Mouse (Mus musculus) intestine, embryonic 16.5 days (tissue): ENCODE results near the gene Abhd12. TPM values are rescaled to one million over a fixed set of nuclear protein-coding genes. Genes with fewer than 3 reads are reported as not detected.

Experiments used
- ATAC-seq: fragments of 200-750 bp; cut with Nextera tagmentation; 2 replicates; pipeline ENCODE4 v1.8.0; 2017; ENCODE audit warnings: moderate TSS enrichment, moderate library complexity
- H3K27ac ChIP-seq: fragments of 300-500 bp; sonication (generic); 2 replicates; pipeline ENCODE4 v1.5.1; 2014; ENCODE audit warnings: mild to moderate bottlenecking, low read length
- H3K27me3 ChIP-seq: fragments of 300-500 bp; sonication (generic); replicated peaks from 2 replicates; pipeline ENCODE4 v1.6.1; 2014; ENCODE audit warnings: low read length, control low read depth, mixed read lengths; ENCODE audit not compliant: control insufficient read depth, insufficient read depth
- H3K36me3 ChIP-seq: fragments of 300-500 bp; sonication (generic); 2 replicates; pipeline ENCODE4 v1.6.1; 2014; ENCODE audit warnings: low read length, control low read depth; ENCODE audit not compliant: control insufficient read depth, insufficient read depth
- H3K4me1 ChIP-seq: fragments of 300-500 bp; sonication (generic); 2 replicates; pipeline ENCODE4 v1.6.1; 2014; ENCODE audit warnings: low read length, control low read depth, mixed read lengths; ENCODE audit not compliant: control insufficient read depth, insufficient read depth
- H3K4me2 ChIP-seq: fragments of 300-500 bp; sonication (generic); 2 replicates; pipeline ENCODE4 v1.6.1; 2014; ENCODE audit warnings: low read depth, low read length, control low read depth
- H3K4me3 ChIP-seq: fragments of 300-500 bp; sonication (generic); 2 replicates; pipeline ENCODE4 v1.5.1; 2014; ENCODE audit warnings: mild to moderate bottlenecking, low read length
- H3K9ac ChIP-seq: fragments of 300-500 bp; sonication (generic); 2 replicates; pipeline ENCODE4 v1.6.1; 2014; ENCODE audit warnings: low read depth, low read length
- H3K9me3 ChIP-seq: fragments of 300-500 bp; sonication (generic); 2 replicates; pipeline ENCODE4 v1.6.1; 2016; ENCODE audit warnings: low read length, control low read depth; ENCODE audit not compliant: control insufficient read depth
- WGBS: fragments of 180-500 bp; shearing (Covaris S2); extraction: QIAGEN DNeasy Blood & Tissue Kit; methylation state at CpG from one replicate; pipeline ENCODE4 v1.1.7; 2014; 5-methylcytosine and 5-hydroxymethylcytosine counted together
- polyA plus RNA-seq: library from polyadenylated mRNA; unstranded; fragments of >200 nt; fragmentation: Nextera tagmentation; extraction: Ambion mirVana; gene quantifications from 2 replicates; pipeline ENCODE4 v1.2.1, GENCODE M21; 2015

Abhd12 gene
- polyA plus RNA-seq, 1 experiment from 2014 or later, result 52.1 TPM

DNA sequence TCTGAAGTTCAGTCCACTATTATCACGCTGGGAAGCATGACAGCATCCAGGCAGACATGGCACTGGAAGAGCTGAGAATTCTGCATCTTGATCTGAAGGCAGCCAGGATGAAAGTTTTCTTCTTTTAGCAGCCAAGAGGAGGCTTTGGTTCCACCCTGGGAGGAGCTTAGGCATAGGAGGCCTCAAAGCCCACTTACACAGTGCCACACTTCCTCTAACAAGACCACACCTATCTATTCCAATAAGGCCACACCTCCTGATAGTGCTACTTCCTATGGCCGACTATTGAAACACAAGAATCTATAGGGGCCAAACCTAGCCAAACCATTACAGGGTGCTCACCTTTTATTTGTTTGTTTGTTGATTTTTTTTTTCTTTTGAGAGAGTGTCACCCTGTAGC, 121.7 kb downstream of the Abhd12 start:
- ATAC-seq, result no peak
- Histone ChIP-seq H3K9ac (no peak overlapping the region), H3K27ac (no peak overlapping the region), H3K4me3 (no peak overlapping the region), H3K27me3 (no peaks in the 10 kb centered on the region), H3K4me1 (peaks cover 12% of the 10 kb centered on the region), H3K36me3 (no peaks in the 10 kb centered on the region), H3K4me2 (no peak overlapping the region), H3K9me3 (no peaks in the 10 kb centered on the region)
- WGBS, result 86% methylated on average over 2 of the region's 2 CpGs

Other genes starting within 250 kb of the Abhd12 start
- 35.3 and 37.7 TPM in 2 replicates for gene Acss1, start 236.2 kb downstream of the Abhd12 start, polyA plus RNA-seq
- not detected in 2 replicates for gene Vsx1, start 215.4 kb downstream of the Abhd12 start, polyA plus RNA-seq
- 25.4 and 28.1 TPM in 2 replicates for gene Entpd6, start 155.7 kb downstream of the Abhd12 start, polyA plus RNA-seq
- 78.8 and 81.4 TPM in 2 replicates for gene Pygb, start 118.0 kb downstream of the Abhd12 start, polyA plus RNA-seq
- 20.4 and 26.4 TPM in 2 replicates for gene Gins1, start 659 bp upstream of the Abhd12 start, polyA plus RNA-seq
- 4.9 and 5.3 TPM in 2 replicates for gene Ninl, start 134.6 kb upstream of the Abhd12 start, polyA plus RNA-seq
- 50.9 and 53.9 TPM in 2 replicates for gene Nanp, start 134.7 kb upstream of the Abhd12 start, polyA plus RNA-seq
- not detected in 2 replicates for gene Gm14151, start 187.6 kb upstream of the Abhd12 start, polyA plus RNA-seq
- gene Gm14147, start 193.5 kb upstream of the Abhd12 start, polyA plus RNA-seq, result not detected in 2 replicates